Mouse (Mus musculus) liver, embryonic 11.5 days (tissue): ENCODE results near the gene Gm15107. TPM values are rescaled to one million over a fixed set of nuclear protein-coding genes. Genes with fewer than 3 reads are reported as not detected.
"Not testable (repeated sequence)": the region's sequence is repeated elsewhere in the genome, so short reads cannot be mapped to it uniquely, and the experiment has no call there.

Experiments
- ATAC-seq: fragments of 200-750 bp; cut with Nextera tagmentation; replicated peaks from 2 replicates; pipeline ENCODE4 v1.8.0; 2017; ENCODE audit warnings: moderate number of reproducible peaks, mild to moderate bottlenecking, moderate TSS enrichment, moderate library complexity; ENCODE audit not compliant: low FRiP score
- DNase-seq: peaks from one replicate; pipeline ENCODE4 v3.0.0-alpha.2; 2017; ENCODE audit warnings: low spot score
- H3K27ac ChIP-seq: fragments of 300-500 bp; sonication (generic); 2 replicates; pipeline ENCODE4 v1.5.1; 2014; ENCODE audit warnings: mild to moderate bottlenecking, low read depth, low read length, control low read depth
- H3K27me3 ChIP-seq: fragments of 300-500 bp; sonication (generic); replicated peaks from 2 replicates; pipeline ENCODE4 v1.6.1; 2014; ENCODE audit warnings: low read length, mixed read lengths; ENCODE audit not compliant: control insufficient read depth, insufficient read depth
- H3K36me3 ChIP-seq: fragments of 300-500 bp; sonication (generic); 2 replicates; pipeline ENCODE4 v1.6.1; 2014; ENCODE audit warnings: mild to moderate bottlenecking, low read length, moderate library complexity, mixed read lengths; ENCODE audit not compliant: control insufficient read depth, insufficient read depth
- H3K4me1 ChIP-seq: fragments of 300-500 bp; sonication (generic); replicated peaks from 2 replicates; pipeline ENCODE4 v1.6.1; 2014; ENCODE audit warnings: low read length, mixed read lengths; ENCODE audit not compliant: control insufficient read depth, insufficient read depth
- H3K4me2 ChIP-seq: fragments of 300-500 bp; sonication (generic); 2 replicates; pipeline ENCODE4 v1.6.1; 2014; ENCODE audit warnings: mild to moderate bottlenecking, control low read depth, moderate library complexity
- H3K4me3 ChIP-seq: fragments of 300-500 bp; sonication (generic); 2 replicates; pipeline ENCODE4 v1.5.1; 2014; ENCODE audit warnings: low read depth, low read length, control low read depth
- H3K9ac ChIP-seq: fragments of 300-500 bp; sonication (generic); 2 replicates; pipeline ENCODE4 v1.6.1; 2014; ENCODE audit warnings: low read depth, low read length, control low read depth
- H3K9me3 ChIP-seq: fragments of 300-500 bp; sonication (generic); 2 replicates; pipeline ENCODE4 v1.6.1; 2016; ENCODE audit warnings: low read length, inconsistent platforms, mixed read lengths; ENCODE audit not compliant: control insufficient read depth
- WGBS: fragments of 180-500 bp; shearing (Covaris S2); extraction: QIAGEN DNeasy Blood & Tissue Kit; methylation state at CpG from one replicate; pipeline ENCODE4 v1.1.7; 2014; 5-methylcytosine and 5-hydroxymethylcytosine counted together
- polyA plus RNA-seq: library from polyadenylated mRNA; unstranded; fragments of >200 nt; fragmentation: Nextera tagmentation; extraction: Ambion mirVana; gene quantifications from 2 replicates; pipeline ENCODE4 v1.2.1, GENCODE M21; 2014

Gm15107 gene
- polyA plus RNA-seq = not detected in 2 replicates

DNA sequence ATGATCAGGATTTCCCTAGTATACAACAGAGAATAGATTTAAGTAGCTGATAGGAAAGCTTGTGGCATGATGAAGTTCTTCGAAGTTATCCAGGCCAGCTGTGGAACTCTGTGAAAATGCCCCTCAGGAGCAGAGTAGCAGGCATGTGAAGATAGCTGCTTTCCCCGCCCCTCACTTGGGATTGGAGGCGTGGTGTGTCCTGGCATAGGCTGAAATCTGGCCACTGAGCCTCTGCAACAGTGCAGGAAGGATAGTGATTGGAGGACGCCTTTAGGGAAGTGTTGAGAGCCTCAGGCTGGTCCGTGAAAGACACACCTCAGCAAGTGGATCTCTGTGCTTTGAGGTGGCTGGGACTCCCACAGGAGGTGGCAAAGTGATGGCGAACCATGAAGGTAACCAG is at the start of gene Gm15107:
TSS of gene Gm15107 (plus strand) at position 301 of the 400 bp plus-strand sequence.
- WGBS = 80% methylated on average over 1 of the region's 6 CpGs
- H3K9me3 ChIP-seq, H3K9ac ChIP-seq, H3K4me2 ChIP-seq, H3K4me1 ChIP-seq, H3K27ac ChIP-seq, H3K36me3 ChIP-seq, H3K4me3 ChIP-seq, DNase-seq, ATAC-seq, H3K27me3 ChIP-seq: not testable (repeated sequence)

Other genes starting within 250 kb of the Gm15107 start
- gene Gm15080, start 187.7 kb upstream of the Gm15107 start, polyA plus RNA-seq = not detected in 2 replicates